Mouse (Mus musculus): ENCODE results near the gene Brd4.

The Brd4 gene

DNA sequence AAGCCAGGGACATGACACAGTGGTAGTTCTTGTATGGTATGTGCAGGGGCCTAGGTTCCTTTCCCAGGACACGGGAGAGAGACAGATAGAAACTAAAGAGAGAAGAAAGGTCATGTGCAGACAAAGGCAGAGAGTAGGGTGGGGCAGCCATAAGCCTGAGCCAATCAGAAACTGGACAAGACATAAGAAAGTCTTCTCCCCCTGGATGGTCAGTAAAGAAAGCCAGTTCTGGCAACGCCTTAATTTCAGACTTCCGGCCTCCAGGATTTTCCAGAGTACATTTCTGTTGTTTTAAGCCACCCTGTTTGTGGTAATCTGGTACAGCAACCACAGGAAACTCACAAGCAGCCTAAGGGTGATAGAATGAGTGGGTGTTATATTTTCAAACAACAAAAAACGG is 123.6 kb downstream of the Brd4 start:
- peaks cover 4% of the 10 kb centered on the region; the same call in 1 of the 2 replicates for H3K27me3 ChIP-seq (ENCODE audit: control insufficient read depth, insufficient read depth, low read length, poor library complexity, severe bottlenecking)
- no peak for DNase-seq (ENCODE audit: low read depth, low spot score)
- H3K36me3 ChIP-seq (ENCODE audit: control insufficient read depth, insufficient read depth, low read length, poor library complexity, severe bottlenecking), result no peaks in the 10 kb centered on the region

DNA sequence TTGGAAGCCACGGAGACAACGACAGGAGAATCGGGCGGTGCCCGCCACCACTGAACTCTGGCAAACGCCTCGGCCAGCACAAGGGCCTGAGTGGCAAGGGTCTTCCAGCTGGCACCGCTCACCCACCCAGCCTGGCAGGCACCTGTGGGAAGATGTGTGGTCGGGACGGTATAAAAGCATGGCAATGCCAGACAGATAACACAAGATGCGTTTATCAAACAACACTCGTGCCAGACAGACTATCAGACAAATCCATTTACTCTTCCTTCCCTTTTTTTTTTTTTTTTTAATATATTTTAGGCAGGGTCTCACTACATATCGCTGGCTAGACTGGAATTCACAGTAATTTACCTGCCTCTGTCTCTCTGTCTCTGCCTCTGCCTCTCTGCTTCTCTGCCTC is 125.7 kb downstream of the Brd4 start:
- H3K36me3 ChIP-seq (ENCODE audit: control insufficient read depth, insufficient read depth, low read length, poor library complexity, severe bottlenecking), result no peaks in the 10 kb centered on the region
- H3K27me3 ChIP-seq (ENCODE audit: control insufficient read depth, insufficient read depth, low read length, poor library complexity, severe bottlenecking), result peaks cover 2% of the 10 kb centered on the region; the same call in 1 of the 2 replicates
- no peak for DNase-seq (ENCODE audit: low read depth, low spot score)

DNA sequence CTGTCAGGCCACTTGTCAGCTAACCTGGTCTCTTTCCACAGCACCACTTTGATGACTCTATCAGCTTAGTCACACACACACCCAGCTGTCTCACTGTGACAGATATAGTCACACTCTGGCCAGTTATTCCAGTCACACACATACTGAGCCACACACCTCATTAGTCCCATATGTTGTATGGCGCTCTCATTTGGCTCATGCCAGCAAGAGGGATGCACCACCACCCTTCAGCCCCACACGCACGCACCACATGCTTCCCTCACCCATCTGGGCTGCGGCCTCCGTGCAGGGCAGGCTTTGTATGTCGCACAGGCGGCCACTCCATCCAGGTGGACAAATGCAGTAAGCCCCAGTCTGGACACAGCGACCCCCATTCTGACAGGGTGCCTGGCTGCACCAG is 137.8 kb downstream of the Brd4 start:
- no peaks in the 10 kb centered on the region for H3K27me3 ChIP-seq (ENCODE audit: control insufficient read depth, insufficient read depth, low read length, poor library complexity, severe bottlenecking)
- H3K36me3 ChIP-seq (ENCODE audit: control insufficient read depth, insufficient read depth, low read length, poor library complexity, severe bottlenecking), result no peaks in the 10 kb centered on the region
- DNase-seq (ENCODE audit: low read depth, low spot score), result no peak

All from splenic B cell, adult 2 months (primary cell).